Mouse (Mus musculus) spleen, postnatal 0 days (tissue): Measurements from ENCODE around the gene Tbc1d16. TPM values are rescaled to one million over a fixed set of nuclear protein-coding genes. Genes with fewer than 3 reads are reported as not detected.

Source experiments
- polyA plus RNA-seq: library from polyadenylated mRNA; unstranded; fragments of >200 nt; fragmentation: Nextera tagmentation; extraction: Ambion mirVana; gene quantifications from 2 replicates; pipeline ENCODE4 v1.2.1, GENCODE M21; 2015

The Tbc1d16 gene
- polyA plus RNA-seq = 1.9 and 3.0 TPM in 2 replicates

DNA sequence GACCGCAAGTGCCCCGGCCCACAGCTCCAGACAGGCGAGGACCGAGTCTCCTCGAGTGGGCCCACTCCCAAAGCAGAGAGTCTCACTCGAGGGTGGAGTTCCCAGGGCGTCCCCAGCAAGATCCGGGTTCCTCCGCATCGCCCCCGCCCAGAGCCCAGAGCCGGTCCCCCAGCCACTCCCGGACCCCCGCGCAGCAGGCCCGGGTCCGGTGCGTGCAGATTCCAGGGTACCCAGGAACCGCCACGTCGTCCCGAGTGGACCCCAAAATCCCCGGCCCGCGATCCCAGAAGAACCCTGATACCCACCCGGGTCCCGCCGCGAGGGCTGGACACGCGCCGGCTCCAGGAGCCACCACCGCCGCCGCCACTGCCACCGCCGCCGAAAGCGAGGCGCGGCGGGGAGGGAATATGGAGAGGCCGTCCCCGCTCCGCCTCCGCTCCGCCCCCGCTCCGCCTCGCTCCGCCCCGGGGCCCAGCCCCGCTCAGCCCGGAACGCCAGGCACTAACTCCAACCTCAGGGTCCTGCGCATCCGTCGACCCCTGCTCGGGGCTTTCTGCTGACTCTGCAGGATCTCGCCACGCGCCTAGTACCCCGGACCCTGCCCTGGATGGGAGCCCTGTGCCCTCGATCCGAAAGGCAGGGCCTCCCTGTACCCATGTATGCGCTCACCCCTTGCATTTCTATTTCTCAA lies at the start of gene Tbc1d16, which contains the start of gene Ccdc40:
Tbc1d16 (minus strand) TSS at position 409 of the 691 bp plus-strand sequence.
Ccdc40 (plus strand) TSS at position 482 of the 691 bp plus-strand sequence.

DNA sequence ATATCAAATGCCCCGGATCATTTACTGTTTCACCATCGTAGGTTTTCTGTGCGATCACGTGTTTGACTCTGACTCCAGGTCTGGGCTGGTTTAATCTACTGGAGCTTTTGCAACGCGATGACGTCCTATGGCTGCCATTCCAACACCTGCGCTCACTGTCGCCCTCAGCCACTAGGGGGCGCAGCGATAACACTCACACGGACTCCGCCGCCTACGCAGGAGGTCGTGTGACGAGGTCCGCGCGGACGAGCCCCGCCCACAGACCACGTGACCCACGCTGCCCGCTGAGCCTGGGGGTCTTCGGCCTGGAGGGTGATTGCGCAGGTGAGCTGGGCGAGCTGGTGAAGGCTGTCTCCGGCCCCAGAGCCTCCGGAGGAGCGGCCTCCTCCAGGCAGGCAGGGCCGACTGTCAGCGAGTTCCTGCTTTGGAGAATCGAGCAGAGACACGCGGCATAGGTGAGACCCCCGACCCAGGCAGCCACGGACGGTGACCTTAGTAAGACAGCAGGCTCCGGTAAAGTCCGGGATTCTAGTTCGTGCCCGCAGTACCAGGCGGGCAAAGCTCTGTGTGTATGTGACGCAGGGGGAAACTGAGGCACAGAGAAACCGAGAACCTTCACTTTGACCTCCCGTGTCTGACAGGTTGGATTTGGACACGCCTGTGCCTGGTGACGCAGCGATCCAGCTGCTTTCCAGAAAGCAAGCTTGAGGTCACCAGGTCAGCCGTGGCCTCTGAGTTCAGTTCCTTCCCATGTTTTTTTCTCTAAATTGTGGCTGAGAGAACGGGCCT lies 39.7 kb upstream of the Tbc1d16 start, which contains the start of gene Gaa:
Gaa (plus strand) TSS at position 120 of the 789 bp plus-strand sequence.

Other genes starting within 250 kb of the Tbc1d16 start
- gene Enpp7, start 240.3 kb downstream of the Tbc1d16 start, polyA plus RNA-seq = not detected in 2 replicates
- 1.6 and 2.5 TPM in 2 replicates for gene Cbx2, start 205.5 kb downstream of the Tbc1d16 start, polyA plus RNA-seq
- gene Cbx8, start 187.5 kb downstream of the Tbc1d16 start, polyA plus RNA-seq = 2.2 and 2.8 TPM in 2 replicates
- gene Cbx4, start 142.3 kb downstream of the Tbc1d16 start, polyA plus RNA-seq = 3.7 and 5.1 TPM in 2 replicates
- 1.7 and 2.0 TPM in 2 replicates for gene Ccdc40, start 73 bp upstream of the Tbc1d16 start, polyA plus RNA-seq
- gene Gaa, start 39.4 kb upstream of the Tbc1d16 start, polyA plus RNA-seq = 17.7 and 23.8 TPM in 2 replicates
- gene Eif4a3, start 71.6 kb upstream of the Tbc1d16 start, polyA plus RNA-seq = 213 and 230 TPM in 2 replicates
- not detected in 2 replicates for gene Card14, start 79.3 kb upstream of the Tbc1d16 start, polyA plus RNA-seq
- gene Sgsh, start 127.0 kb upstream of the Tbc1d16 start, polyA plus RNA-seq = 7.0 and 7.8 TPM in 2 replicates
- 3.8 and 4.5 TPM in 2 replicates for gene Slc26a11, start 127.1 kb upstream of the Tbc1d16 start, polyA plus RNA-seq
- gene Rnf213, start 164.6 kb upstream of the Tbc1d16 start, polyA plus RNA-seq = 15.1 and 20.5 TPM in 2 replicates